In the genomic region with DNA sequence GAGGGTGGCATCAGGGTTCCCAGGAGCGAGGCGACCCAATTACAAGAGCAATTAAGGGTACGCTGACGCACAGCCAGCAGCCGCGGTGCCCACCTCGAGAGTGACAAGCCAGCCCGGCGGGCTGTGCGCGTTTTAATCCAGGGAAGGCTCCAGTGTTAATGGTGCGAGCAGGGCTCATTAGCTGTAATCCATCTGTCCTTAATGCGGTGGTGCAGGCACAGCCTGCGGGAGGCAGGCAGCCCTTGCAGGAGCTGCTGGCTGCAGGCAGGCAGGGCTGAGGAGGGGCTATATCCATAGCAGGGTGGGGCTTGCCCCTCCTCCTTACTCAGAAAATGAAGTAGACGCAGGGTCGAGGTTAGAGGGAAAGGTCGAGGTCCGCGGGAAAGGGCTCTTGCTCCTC, we compare ENCODE assay signal across 8 mouse cellular contexts.
DNase-seq lines count a peak whose midpoint lies in the region; ATAC-seq lines count a peak whose summit lies in the region.
"Had no signal": no experiment of that assay in that cellular context is flagged by ENCODE, and none has a peak within 500 bp of the region (broad histone marks: within the 10 kb centered on the region; RNA-seq: fewer than 3 reads in every experiment).

No protein-coding gene starts in this region.

- WGBS in forebrain, embryonic 13.5 days: 2% methylated on average over 19 of the region's 19 CpGs
- WGBS in limb, embryonic 10.5 days: 3% methylated on average over 19 of the region's 19 CpGs

- H3K4me3 ChIP-seq in forebrain, embryonic 13.5 days: no peak overlapping the region
- peak overlapping the region; percentile 31 for H3K4me3 ChIP-seq in limb, embryonic 10.5 days
- H3K4me3 ChIP-seq: lung, embryonic 15.5 days had no signal

- H3K4me2 ChIP-seq in forebrain, embryonic 13.5 days: peak overlapping the region; percentile 40
- H3K4me2 ChIP-seq: lung, embryonic 15.5 days had no signal

- no peaks in the 10 kb centered on the region for H3K36me3 ChIP-seq in forebrain, embryonic 13.5 days (ENCODE audit: poor library complexity, severe bottlenecking)
- H3K36me3 ChIP-seq in limb, embryonic 10.5 days: no peaks in the 10 kb centered on the region
- H3K36me3 ChIP-seq: lung, embryonic 15.5 days had no signal

- no peaks in the 10 kb centered on the region for H3K9me3 ChIP-seq in forebrain, embryonic 13.5 days (replicated peaks)
- H3K9me3 ChIP-seq in limb, embryonic 10.5 days (replicated peaks): no peaks in the 10 kb centered on the region
- H3K9me3 ChIP-seq: lung, embryonic 15.5 days had no signal

- no peaks in the 10 kb centered on the region for H3K27me3 ChIP-seq in forebrain, embryonic 13.5 days
- peaks cover 79% of the 10 kb centered on the region for H3K27me3 ChIP-seq in limb, embryonic 10.5 days (ENCODE audit: low read depth, poor library complexity, severe bottlenecking)
- H3K27me3 ChIP-seq: lung, embryonic 15.5 days had no signal

- peaks cover 73% of the 10 kb centered on the region for H3K4me1 ChIP-seq in forebrain, embryonic 13.5 days
- H3K4me1 ChIP-seq in limb, embryonic 10.5 days: peaks cover 89% of the 10 kb centered on the region

- H3K27ac ChIP-seq in forebrain, embryonic 13.5 days: peak overlapping the region; percentile 91
- H3K27ac ChIP-seq in limb, embryonic 10.5 days: peak overlapping the region; percentile 72
- H3K27ac ChIP-seq: lung, embryonic 15.5 days had no signal

- peak overlapping the region; percentile 50 for H3K9ac ChIP-seq in forebrain, embryonic 13.5 days
- H3K9ac ChIP-seq: lung, embryonic 15.5 days had no signal

- ATAC-seq in forebrain, embryonic 13.5 days: peak; percentile 86

- peak; percentile 45 for DNase-seq in right cerebral cortex, adult 18-20 months
- no peak for DNase-seq in right cerebral cortex, postnatal 14 days
- DNase-seq in limb, embryonic 10.5 days (ENCODE audit: low spot score): peak; percentile 66
- no peak for DNase-seq in spleen, postnatal 14 days (ENCODE audit: low spot score in 2 of 2)
- DNase-seq in urinary bladder, adult 2 months (ENCODE audit: low spot score): no peak
- DNase-seq in T-cell, adult 2 months (ENCODE audit: low spot score): no peak

Comparison
In these comparisons a context has a peak if more than half of its experiments do, and no peak if none do; other contexts are left out.
1. DNase-seq: peak in right cerebral cortex, adult 18-20 months (single experiment) and limb, embryonic 10.5 days (single experiment); none in right cerebral cortex, postnatal 14 days (single experiment), spleen, postnatal 14 days (0 of 2), urinary bladder, adult 2 months (single experiment) and T-cell, adult 2 months (single experiment).